Mouse (Mus musculus) neutrophil, adult 5-6 weeks (primary cell): ENCODE measurements around the gene Inpp5e. TPM values are rescaled to one million over a fixed set of nuclear protein-coding genes. Genes with fewer than 3 reads are reported as not detected.
A peak's percentile ranks its signal among the peaks of the same experiment; 100 is the strongest.

Source experiments
- ATAC-seq: fragments of 151-379, 151-347 bp; 2 replicates; pipeline ENCODE4 v1.8.0; 2017; ENCODE audit warnings: mild to moderate bottlenecking, moderate TSS enrichment; ENCODE audit not compliant: insufficient number of reproducible peaks, poor library complexity, low FRiP score, severe bottlenecking; ENCODE audit errors: extremely low read depth
- total RNA-seq: library from RNA; stranded (forward); fragments of 200-1000 nt; gene quantifications from 2 replicates; pipeline ENCODE4 v1.2.3, GENCODE M21; 2017

Gene Inpp5e
- total RNA-seq, 1 experiment from 2014 or later: 18.5 TPM

DNA sequence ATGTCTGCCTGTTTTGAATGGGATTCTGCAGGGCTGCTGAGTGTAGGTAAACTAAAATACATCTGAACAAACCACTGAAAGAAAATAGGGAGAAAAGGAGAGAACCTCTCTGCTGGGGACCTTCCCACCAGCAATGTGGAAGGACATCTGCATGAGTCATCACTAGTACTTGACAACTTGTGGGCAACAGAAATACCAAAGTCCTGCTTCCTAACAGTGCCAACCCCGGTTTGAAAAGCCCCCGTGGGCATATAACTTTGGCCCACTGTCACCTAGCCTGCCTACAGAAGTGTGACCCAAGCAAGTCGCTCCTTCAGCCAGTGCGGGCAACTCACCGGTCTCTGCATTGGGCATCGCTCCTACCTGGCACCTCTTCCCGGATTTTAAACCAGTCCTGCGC is 36.6 kb downstream of the Inpp5e start:
- ATAC-seq: no peak

DNA sequence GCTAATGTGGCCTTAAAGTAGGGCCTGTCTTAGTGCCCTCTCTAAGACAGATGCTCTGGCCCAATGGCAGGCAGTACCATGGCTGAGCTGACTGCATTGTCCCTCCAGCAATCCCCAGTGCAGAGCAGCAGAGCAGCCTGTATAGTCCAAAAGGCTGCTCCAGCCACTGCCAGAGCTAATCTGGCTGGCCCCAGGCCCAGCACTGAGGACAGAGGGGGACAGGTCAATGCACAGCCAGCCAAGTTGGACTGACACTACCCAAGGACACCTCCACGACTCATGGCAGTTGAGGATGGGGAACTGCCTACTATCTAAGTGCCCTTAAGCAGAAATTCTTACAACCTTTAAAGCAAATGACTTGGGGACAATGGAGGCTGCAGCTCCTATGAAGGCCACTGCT is 40.4 kb downstream of the Inpp5e start:
- no peak for ATAC-seq

DNA sequence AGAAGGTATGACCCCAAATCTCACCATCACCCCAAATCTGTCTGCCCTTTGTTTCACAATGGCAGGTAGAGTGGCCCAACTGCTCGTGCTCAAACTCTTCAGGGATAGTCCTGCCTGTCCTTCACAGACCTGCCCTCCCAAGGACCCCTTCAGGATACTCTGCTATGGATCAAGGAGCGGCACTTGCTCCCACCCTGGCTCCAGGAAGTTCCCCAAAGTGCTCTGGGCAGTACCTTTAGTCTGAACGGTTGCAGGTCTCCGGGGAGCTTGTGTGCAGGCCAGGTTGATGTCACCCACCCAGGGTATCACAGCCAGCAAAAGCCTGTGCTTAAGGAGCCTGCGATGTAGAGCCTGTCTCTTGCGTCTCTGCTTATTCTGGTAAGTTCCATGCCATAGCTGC is 41.1 kb downstream of the Inpp5e start:
- ATAC-seq: no peak

DNA sequence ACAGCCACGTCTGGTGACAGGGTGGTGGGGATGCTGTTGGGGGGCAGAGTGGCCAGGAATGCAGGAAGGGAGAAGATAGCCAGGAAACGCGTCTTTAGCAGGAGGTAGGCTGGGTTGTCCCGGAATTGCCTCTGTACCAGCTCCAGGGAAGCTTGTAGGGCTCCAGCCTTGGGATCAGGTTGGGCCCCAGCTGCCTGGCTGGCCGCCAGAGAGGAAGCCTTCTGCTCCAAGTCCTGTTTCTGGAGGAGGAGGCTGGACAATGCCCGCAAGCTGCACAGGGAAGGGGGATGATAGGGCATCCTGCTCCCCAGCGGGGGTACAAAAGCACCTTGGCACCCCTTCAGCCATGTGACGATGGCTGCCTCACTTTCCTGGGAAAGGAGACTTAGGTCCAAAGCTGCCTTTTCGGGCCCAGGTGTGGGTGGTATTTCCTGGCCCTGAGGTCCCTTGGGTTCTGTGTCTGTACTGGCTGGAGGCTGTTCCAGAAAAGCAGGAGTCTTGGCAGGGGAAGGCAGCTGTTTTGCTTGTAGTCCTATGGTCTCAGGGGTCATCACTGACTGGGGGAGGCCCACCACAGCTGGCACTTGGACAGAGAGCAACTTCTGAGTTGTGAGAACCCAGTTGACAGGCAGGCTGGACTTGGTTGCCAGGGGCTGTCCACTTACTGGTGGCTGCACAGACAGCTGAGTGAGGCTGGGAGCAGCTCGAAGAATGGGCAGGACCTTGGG is 44.1 kb downstream of the Inpp5e start:
- ATAC-seq: no peak

DNA sequence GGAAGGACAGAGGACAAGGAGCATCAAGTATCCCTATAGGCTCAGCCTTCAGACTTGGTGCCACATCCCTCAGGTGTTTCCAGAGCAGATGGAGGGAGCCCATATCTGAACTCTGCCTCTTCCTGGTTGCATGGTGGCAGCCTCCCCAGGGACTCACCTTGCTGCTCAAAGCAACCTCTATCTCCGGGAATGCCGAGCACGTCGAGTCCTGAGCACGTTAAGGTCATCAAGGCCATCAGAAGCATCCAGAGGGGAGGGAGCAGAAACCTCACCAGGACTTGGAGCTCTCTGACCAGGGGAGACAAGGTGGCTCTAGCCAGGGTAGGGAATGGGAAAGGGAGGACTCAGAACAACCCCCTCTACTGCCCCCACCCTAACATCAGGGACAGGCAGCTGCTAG is 45.5 kb downstream of the Inpp5e start:
- ATAC-seq: no peak

DNA sequence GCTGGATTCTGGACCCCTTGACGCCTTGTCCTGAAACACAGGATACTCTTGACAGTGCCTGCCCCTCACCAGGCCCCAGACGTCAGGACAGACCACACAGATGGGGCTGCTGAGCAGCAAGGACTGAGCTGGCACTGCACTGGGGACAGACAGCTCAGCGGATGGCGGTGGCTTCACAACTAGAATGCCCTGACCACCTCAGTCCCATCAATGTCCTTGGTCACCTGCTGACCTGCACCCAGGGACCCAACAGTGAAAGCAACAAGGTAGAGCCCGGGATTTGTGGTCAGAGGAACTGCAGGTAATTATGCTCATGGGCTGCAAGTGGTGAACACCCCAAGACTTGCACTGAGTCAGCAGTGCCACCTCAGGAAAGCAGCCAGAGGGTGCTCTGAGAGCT is 46.0 kb downstream of the Inpp5e start:
- ATAC-seq: no peak

DNA sequence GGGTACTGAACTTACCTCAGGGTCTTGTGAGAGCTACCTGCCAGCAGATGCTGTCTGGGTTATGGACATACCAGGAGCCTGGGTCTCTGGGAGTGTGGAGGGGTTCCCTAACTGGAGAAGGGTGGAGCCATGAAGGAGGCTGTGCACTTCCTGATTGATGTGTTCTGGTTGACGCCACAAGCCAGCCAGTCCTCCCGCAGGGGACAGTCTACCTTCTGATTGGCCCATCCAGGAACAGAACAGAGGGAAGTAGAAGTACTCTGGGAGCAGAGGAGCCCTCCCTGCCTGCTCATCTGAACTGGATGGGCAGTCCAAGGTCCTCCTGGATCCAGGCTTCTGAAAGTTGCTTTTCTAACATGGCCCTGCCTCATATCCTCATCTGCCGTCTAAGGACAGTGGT is 48.2 kb downstream of the Inpp5e start, which contains the start of gene Card9:
Gene Card9 (minus strand): TSS at position 147 of the 400 bp plus-strand sequence.
- ATAC-seq: peak; percentile 66

DNA sequence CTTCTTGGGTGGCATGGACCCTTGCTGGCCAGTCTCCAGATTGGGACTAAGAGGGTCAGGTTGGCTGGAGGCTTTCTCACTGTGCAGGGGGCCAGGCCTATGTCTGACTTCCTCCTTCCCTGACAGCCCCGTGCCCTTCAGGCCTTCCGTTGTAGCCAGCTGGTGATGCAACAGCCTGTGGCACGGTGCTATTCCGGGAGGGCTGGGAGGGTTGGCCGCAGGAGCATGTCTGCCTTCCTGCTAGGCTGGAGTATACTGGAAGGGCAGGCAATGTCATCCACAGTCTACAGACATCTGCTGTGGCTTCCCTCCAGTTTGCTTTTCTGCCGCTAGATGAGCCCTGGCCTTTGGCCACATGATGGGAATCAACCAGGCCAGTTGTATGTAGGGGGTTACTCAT is 49.0 kb downstream of the Inpp5e start:
- ATAC-seq: peak; percentile 40

DNA sequence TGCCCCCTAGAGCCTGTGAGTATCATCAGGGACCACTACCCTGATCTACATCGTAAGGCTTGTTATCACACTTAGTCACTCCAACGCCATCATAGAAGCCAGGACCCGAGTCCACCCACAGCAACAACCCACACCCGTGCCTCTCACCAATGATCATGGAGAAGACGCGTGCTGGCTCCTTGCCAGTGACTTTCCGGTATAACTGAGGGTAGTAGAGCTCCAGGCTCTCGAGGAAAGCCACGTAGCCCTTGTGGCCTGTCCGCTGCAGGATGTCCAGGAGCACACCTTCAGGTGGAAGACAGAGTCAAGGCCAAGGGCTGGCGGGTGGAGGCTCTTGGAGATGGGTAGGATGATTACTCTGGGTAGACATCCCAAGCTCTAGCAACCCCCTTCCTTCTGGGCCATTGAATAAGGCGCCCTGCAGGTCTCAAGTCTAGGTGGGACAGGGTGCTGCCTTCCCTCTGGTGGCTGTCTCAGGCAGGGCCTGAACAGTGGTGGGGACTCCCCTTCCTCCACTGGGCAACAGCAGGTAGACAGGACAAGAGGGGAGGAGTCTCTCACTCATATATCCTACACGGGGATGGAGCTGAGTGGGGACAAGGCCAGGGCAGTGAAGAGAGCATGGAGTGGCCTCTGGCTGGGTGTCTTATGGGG is 50.2 kb downstream of the Inpp5e start:
- ATAC-seq: no peak

DNA sequence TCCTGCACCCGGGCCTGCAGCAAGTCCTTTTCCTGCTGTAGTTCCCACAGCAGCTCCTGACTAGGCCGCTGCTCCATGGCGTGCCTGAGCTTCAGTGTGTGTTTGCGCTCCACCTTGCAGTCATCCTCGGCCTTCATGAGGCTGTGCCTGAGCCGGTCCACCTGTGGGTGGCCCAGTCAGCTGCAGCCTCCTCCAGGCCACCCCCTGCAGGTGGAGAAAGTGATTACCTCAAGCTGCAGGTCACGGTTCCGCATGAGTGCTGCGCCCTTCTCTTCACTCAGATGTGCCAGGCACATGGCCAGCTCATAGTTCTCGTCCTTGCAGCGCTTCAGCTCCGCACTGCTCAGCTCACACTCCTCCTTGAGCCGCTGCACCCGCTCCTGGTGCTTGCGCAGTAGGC is 51.5 kb downstream of the Inpp5e start:
- no peak for ATAC-seq

DNA sequence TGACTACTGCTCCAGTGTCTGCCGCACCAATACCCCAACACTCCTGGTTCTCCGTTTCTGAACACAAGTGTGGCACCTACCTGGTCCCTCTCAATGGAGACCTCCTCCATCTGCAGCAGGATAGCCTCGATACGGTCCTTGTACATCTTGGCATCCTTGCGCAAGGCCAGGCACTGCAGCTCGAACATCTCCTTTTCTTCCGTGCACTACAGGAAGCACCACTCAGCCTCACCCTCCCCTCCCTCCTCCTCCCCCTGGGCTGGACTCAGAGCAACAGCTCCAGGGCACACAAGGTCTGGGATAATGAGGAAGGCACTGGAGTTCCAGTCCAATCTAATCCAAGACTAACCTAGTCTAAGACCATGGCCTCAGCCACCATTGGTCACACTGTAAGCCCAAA is 52.3 kb downstream of the Inpp5e start:
- no peak for ATAC-seq

DNA sequence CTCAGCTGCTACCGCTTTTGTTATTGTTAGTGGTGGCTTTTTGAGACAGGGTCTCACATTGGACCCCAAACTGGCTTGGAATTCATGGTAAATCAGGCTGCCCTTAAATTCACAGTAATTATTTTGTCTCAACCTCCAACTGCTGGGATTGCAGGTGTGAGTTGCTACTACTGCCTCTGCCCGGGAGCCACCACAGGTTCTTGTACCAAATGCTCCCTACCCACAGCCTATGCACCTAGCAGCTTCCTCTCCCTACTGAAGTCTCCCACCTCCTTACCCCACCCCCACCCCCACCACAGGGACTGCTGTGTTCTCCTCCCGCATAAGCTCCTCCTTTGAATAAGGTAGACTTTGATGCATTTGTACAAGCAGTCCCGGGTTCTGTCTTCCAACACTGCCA is 52.8 kb downstream of the Inpp5e start:
- no peak for ATAC-seq

DNA sequence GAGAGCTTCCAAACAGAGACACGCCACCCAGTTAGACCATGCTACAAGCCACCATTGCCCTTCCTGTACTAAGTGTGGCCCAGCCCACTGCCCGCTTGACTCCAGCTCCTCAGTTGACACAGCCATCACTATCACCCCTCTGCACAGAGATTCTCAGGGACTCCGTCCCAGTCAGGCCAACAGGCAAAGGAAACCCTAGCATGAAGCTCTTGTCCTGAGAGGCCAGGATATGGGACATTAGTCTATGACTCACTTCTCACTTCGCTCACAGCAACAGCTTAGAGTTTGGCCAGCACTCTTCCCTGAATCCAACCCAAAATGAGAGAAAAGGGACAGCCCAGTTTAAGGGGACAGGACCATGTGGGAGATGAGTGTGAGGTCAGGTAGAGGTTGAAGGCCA is 54.6 kb downstream of the Inpp5e start:
- no peak for ATAC-seq

DNA sequence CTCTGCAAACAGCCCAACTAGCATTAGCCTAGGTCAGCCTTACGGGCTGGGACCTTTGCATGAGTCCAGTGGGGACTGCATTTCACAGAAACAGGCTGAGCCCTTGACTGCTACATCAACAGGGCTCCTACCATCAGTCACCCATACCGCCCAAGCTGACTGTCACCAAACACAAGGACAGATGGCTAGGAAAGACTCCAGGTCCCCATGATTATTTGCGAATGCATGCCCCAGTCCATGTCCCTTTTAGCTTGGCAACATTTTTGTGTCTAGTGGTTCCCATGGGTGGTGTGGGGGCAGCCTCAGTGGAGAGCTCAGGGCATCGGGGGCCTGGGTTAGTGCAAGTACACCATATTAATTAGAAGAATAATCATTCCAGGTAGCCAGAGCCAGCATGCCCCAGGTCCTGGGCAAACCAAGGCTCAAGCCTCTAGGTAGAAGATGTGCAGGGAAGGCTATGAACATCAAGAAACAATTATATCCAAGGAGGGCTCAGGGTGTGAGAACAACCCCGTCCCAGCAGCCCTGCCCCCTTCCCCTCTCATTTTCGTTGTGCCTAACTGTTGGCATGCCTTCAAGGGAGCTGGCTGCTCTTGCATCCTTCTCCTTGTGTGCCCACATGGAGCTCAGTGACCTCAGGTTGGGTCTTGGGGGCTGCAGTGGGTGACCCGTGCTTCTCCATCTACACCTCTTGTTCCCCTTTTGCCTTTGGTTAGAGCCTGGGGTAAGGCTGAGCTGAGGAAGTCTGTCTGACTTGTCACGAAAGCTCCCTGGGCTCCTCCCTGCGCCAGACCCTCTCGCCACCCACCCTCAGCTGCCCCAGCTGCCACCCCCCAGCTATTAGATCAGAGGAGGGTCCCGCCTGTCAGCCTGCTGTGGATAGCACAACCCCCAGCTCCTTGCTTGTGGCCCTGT is 55.7 kb downstream of the Inpp5e start:
- no peak for ATAC-seq

DNA sequence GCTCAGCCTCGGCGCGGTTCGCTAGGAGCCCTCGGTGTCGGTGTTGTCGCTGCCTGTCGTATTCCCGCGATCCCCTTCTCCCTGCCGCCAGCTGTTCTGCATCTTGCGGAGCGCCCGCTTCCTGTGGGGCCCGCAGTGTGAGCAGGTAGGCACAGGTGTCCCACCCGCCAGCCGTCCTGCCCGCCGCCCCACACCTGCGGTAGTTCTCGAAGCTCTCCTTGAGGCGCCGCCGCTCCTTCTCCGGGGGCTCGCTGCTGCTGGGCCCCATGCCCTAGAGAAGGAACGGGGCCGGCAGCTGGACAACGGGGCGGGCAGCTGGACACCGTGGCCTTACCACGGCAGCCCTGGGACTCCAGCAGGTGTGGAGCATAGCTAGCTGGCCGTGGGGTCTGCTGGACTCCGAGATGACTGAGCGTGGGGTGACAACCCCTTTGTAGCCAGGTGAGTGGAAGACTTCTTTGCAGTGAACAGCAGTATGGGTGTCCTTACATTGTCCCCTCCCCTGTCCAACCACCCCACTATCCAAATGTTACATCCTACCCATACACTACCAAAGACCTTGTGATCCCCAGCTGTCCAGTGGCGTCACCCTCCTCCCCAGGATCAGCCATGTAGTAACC is 56.6 kb downstream of the Inpp5e start:
- no peak for ATAC-seq

DNA sequence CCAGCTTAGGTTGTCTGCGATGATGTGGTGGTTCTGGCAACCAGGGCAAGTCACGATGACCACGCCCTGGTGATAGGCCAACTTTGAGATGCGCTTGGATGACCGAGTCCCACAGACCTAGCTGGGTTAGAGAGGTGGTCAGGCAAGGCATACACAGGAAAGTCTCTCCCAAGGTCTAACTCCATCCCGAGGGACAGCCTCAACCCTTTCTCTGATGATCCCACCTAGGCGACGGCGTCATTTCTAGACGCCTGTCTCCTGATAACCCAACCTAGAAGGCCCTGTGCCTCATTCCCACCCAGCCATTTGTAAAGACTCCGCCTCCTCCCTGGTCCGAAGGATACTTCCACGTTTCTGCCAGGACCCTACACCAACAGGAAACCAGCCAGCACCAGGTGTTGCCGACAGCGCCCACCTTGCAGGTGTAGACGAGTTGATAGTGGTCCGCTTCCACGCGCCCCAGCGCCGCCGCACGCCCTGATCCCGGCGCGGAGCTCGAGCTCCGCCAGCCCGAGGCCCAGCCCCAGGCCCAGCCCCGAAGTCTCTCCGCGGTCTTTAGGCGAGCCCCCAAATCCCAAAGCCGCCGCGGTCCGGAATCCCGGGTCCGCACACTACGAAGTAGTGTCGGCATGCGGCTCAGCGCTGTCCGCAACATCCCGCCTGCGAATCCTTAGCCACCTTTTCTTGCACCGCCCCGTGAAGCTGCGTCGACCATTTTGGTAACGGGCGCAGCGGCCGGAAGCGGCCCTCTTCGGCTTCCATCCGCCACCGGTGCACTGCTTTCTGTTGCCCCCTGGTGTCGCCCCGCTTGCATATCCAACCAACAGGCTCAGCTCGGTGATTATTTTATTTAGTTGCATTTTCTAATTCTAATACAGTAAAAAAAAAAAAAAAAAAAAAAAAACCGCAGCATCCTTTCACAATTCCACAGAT is 57.4 kb downstream of the Inpp5e start, which contains the start of gene Dnlz:
Gene Dnlz (minus strand): TSS at position 753 of the 933 bp plus-strand sequence.
- peak; percentile 80 for ATAC-seq

DNA sequence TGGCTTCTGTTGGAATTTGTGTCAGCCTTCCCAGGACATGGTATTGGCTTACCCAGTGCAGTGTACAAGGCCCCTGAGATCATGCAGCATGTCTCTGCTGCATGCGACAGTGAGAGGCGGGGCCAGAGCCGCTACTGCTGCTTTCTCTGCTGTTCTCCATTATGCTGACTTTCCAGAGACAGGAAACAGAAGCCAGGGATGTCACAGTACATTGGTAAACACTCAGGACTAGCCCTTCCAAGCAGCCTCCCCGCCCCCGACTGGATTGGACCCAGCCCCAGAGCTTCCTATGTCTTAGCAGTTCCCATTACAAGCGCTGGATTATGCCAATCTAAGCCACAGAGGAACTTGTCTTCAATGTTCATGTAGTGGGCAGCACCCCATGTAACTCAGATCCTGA is 60.8 kb downstream of the Inpp5e start:
- ATAC-seq: no peak
